Comparison of ENCODE assay signal across 17 mouse cellular contexts in the genomic region with DNA sequence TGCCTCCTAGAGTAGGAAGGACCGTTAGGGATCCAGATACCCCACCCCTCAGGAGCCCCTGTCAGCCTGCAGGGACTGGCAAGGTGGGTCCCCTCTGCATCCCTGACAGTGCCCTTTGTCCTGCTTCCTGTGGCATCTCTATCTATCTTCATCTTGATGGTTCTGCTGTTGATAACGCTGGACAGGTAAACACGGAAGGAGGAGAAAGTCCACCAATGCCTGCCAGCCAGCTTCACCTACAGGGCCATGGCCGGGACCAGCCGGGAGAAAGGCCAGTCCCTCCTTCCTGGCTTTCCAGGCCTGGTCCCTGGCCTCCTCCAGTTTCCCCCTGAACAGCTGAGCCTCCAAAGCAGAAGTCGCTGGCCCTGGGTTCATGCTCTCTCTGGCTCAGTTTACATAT. TPM values are rescaled to one million over a fixed set of nuclear protein-coding genes. Genes with fewer than 3 reads are reported as not detected.
"Had no signal": no experiment of that assay in that cellular context is flagged by ENCODE, and none has a peak within 500 bp of the region (broad histone marks: within the 10 kb centered on the region; RNA-seq: fewer than 3 reads in every experiment).

No protein-coding gene starts in this region.

- ATAC-seq: midbrain, embryonic 15.5 days had no signal

- H3K36me3 ChIP-seq: midbrain, embryonic 12.5 days; midbrain, embryonic 15.5 days; neural tube, embryonic 13.5 days had no signal

- H3K9ac ChIP-seq: liver, embryonic 14.5 days; midbrain, embryonic 12.5 days; midbrain, embryonic 15.5 days; neural tube, embryonic 13.5 days had no signal

- H3K27ac ChIP-seq: liver, embryonic 14.5 days; macrophage; midbrain, embryonic 12.5 days; midbrain, embryonic 15.5 days; neural tube, embryonic 13.5 days; stomach, postnatal 0 days had no signal

- H3K27me3 ChIP-seq: midbrain, embryonic 15.5 days; neural tube, embryonic 13.5 days had no signal

- DNase-seq: kidney, adult 9 months; kidney, postnatal 14 days; kidney, postnatal 4 days; left cerebral cortex, postnatal 4 days; lung, adult 2 months; lung, postnatal 14 days; thymus, adult 2 months; thymus, postnatal 14 days; thymus, postnatal 4 days had no signal

- H3K4me3 ChIP-seq: midbrain, embryonic 12.5 days; midbrain, embryonic 15.5 days; neural tube, embryonic 13.5 days had no signal

- H3K9me3 ChIP-seq: midbrain, embryonic 12.5 days; midbrain, embryonic 15.5 days; neural tube, embryonic 13.5 days had no signal

- H3K4me2 ChIP-seq: midbrain, embryonic 12.5 days; midbrain, embryonic 15.5 days; neural tube, embryonic 13.5 days had no signal

- H3K4me1 ChIP-seq: midbrain, embryonic 15.5 days; neural tube, embryonic 13.5 days had no signal

RNA-seq across cellular contexts. Expression of a gene that starts 0.6 kb away (rescaled TPM):
- polyA plus RNA-seq: neural tube, embryonic 13.5 days had no signal

RNA-seq across cellular contexts. Expression of a gene that starts 11.9 kb away (rescaled TPM):
- total RNA-seq: megakaryocyte, adult 5-6 weeks; neutrophil, adult 5-6 weeks had no signal
- polyA plus RNA-seq: macrophage had no signal
